Mouse (Mus musculus) urinary bladder, postnatal 4 days (tissue): ENCODE results near the gene Arpc4.

Experiments
- DNase-seq, 2 experiments: peaks; one replicate each; pipeline ENCODE4 v3.0.0; 2021 to 2022; ENCODE audit warnings: low spot score in 2 of 2

Arpc4 gene

DNA sequence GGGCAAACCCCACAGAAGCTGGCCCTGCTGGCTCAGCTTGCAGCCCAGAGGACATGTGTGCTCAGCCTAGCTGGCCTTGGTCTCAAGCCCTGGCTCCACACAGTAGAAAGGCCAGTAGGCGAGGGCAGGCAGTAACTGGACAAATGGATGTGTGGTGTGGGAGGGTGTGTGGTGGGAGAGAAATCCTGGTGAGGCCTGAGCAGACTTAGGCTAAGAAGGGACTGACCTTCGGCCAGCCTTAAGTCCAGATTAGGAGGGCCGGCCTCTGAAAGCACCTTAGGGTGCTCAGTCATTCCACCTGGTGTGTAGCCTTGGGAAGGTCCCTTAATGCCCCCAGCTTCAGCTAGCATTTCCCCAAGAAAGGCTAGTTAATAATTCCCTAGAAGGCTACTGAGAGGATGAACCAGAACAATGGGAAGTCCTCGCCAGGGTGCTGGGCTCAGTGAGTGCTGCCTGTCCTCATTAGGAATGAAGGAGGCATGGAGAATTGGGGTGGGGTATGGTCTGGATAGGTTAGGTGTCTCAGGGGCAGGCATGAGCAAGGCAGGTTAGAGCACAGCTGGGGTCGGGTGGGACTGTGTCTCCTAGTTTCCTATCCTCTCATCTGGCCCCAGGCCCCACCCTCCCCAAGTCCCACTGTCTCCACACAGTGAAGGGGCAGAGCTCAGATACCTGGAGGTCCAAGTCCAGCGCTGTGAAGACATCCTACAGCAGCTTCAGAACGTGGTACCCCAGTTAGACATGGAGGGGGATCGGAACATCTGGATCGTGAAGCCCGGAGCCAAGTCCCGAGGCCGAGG, 26.9 kb downstream of the Arpc4 start:
- no peak for DNase-seq

DNA sequence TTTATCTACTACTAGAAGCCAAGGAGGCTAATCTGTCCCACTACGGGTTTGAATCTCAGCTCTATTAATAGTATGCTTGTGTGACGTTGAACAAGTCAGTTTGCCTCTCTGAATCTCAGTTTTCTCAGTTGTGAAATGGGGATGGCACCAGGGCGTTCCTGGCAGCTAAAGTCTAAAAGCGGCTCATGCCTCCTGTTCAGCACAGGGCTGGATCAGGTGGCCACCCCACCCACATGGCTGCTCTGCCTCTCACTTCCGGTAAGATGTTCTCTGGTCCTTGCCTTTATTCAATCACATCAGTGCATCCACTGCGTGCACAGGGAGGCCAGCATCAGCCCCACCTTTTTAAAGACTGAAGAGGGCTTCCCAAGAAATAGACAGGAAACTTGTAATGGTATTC, 27.6 kb downstream of the Arpc4 start:
- no peak for DNase-seq

DNA sequence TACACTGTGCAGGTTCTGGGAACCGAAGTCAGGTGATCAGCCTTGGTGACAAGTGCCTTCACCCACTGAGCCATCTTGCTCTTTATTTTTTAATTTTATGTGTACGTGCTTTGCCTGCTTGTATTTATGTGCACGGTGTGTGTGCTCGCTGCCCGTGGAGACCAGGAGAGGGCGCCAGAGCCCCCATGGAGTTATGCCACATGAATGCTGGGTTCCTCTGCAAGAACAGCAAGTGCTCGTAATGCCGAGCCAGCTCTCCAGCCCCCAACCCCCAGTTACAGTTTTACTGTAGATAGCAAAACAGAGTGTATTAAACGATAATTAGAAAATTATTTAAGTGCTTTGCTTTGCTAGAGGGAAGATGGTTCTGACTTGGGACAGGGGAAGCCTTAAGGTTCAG, 28.8 kb downstream of the Arpc4 start:
- no peak for DNase-seq

DNA sequence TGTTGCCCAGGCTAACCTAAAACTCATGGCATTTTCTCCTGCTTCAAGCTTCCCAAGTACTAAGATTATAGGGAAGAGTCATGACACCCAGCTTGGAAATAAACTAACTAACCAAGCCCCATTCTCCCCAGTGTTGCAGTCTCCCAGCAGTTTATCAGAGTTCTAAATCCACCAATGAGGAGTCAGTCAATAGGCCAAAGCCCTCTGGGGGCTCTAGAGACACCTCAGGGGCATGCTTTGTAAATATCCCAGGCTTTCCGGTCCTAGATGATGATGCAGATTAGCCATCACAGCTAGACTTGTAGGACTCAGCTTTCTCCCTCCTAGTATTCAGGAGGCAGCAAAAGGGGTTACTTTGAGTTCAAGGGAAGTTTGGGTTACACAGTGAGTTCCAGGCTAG, 32.1 kb downstream of the Arpc4 start:
- DNase-seq = no peak

DNA sequence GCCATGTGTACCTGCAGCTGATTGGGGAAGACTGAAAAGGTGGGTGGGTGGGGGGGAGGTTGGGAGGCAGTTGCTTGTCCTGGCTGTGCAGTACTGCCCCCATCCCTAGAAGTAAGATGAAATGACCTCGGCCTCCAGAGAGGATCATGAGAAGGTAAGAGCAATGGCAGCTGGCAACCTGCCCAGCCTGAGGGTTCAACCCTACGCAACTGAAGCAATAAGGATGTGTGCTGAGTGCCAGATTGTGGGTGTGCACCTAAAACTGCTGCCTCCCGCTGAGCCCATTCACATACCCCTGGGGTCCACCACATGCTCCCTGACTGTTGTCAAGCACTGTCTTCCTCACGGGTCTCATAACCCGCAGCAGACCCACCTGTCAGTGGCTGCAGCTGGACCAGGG, 38.5 kb downstream of the Arpc4 start:
- no peak for DNase-seq

DNA sequence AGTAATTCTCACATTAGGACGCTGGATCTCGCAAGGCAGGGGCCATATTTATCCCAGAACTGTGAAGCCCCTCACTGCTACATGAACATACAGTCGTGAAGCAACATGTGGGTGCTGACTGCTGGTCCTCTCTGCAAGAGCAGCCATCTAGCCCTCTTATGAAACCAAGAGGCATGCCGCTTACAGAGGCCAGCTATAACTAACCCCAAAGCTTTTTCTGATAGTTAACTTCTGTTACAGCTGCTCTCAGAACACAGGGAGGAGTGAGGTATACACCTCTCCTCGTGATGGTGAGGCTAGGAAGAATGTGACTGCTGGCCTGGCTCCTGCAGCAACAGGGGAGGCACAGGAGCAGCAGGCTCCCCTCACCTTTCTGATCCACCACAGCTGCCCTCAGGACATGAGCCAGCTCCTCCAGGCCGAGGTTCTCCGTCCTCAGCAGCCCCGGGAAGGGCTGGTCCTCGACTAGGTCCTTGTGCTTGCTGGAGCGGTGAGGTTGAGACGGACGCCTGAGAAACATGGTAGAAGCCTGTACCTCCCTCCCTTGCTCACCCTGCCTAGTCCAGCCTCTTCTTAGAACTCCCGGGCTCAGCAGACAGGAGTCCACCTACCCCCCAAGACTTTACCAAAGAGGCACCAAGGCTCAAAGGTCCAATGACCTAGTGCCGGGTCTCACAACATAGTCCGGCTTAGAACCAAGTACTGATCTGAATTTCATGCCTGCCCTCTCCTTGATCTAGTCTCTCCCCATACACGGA, 40.7 kb downstream of the Arpc4 start:
- no peak for DNase-seq

DNA sequence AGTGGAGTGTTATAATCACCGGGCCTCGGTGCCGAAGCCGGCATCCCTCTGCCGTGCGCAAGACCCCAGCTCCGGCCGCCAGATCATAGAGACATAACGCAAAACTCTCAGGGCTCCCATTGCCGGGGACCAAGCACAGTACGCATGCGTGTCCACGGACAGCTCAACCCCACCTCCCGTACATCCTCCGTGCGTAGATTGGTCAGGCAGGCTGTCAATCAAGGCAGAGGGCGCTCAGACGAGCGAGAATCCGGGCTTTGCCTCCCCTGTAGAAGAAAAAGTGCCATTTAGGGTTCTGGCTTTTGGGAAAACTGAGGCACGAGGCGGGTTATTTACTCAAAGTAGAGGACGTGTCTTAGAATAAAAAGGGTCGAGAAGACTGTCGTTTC, 41.3 kb downstream of the Arpc4 start, which contains the start of gene Rpusd3:
TSS of gene Rpusd3 (minus strand) at position 142 of the 389 bp plus-strand sequence.
- peak; percentile 95 to 100 for DNase-seq

DNA sequence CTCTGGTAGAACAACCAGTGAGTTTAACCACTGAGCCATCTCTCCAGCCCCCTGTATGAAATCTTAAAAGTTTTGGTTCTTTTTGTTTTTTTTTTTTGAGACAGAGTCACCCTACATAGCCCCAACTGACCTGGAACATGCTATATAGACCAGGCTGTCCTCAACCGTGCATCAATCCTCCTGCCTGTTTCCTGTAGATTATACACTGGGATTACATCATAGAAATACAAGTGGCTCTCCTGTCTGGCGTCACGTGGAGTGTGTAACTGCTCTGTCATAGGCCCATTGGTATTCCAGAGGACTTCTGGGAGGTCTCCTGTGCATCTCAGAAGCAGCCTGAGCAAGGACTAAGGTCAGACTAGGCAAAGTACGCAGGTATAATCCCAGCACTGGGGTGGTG, 45.1 kb downstream of the Arpc4 start:
- DNase-seq = no peak

DNA sequence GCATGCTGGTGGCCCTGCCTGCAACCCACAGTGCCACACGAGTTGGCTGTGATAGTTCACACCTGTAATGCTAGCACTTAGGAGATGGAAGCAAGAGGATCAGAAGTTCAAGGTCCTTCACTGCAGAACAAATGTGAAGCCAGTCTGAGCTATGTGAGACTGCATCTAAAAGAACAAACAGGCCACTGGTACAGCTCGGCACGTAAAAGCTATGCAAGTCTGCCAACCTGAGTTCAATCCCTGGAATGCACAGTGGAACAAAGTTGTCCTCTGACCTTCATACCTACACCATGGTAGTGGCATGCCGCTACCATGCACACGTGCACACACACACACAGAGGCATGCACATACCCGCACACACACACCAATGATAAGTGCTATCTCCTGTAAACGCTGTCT, 46.3 kb downstream of the Arpc4 start:
- DNase-seq = no peak

DNA sequence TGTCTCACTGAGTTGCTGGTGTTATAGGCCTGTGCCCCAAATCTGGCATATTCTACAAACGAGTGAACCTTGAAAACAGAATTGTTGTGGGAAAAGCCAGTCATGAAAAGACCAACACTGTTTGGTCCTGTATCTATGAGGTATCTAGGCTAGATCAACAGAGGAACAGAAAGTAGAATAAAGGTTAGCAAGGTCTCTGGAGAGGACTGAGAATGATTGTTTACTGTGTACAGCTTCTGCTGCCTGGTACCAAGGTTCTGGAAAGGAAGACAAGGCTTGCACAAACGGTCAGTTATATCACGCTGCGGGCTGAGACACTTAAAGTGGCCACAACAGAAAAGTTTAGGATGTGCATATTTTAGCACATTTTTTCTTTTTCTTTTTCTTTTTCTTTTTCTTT, 48.8 kb downstream of the Arpc4 start:
- DNase-seq = no peak

DNA sequence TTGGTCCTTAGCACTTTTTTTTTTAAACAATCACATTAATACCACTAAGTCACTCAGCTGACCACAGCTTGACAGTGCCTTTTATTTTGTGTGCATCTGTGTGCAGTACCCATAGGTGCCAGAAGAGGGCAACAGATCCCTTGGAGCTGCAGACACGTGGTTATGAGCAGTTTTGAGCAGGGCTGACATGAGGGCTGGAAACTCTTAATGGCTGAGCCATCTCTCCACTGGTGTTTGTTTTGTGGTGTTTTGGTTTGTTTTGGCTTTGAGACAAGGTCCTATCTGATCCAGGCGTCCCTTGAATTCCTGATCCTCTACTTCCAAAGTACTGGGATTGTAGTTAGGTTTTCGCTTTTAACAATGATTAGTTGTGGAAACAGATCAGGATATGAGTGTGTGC, 49.5 kb downstream of the Arpc4 start:
- no peak for DNase-seq

DNA sequence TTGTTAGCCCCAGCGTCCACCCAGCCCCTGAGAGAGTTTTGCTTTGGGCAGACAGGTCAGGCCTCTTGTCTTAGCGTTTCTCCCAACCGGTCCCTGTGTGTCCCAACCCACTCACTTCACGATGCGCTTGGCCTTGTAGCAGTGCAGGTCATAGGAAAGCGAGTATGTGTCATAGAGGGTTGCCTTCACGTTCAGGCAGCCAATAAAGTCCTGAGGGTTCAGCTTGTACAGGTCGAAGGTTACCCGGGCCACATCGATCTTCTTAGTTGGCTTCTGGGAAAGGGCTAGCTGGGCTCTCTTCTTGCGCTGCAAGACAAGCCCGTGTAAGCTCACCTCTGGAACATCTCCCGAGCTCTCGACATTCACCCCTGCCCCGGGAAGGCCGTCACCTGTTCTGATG, 50.1 kb downstream of the Arpc4 start:
- DNase-seq = no peak

DNA sequence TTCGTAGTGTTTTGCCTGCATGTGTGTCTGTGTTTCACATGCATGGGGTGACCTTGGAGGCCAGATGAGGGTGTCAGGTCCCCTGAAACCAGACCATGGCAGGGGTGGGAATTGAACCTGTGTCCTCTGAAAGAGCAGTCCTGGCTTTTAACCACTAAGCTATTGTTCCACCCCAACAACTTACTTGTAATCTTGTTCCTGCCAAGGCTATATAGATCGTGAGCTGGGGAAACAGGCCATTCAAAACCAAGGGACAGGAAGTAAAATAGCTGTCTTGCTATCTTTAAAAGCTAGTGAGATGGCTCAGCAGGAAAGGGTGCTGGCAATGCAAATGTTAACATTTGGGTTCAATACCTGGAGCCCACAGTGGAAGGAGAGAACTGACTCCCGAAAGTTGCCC, 52.0 kb downstream of the Arpc4 start:
- no peak for DNase-seq

DNA sequence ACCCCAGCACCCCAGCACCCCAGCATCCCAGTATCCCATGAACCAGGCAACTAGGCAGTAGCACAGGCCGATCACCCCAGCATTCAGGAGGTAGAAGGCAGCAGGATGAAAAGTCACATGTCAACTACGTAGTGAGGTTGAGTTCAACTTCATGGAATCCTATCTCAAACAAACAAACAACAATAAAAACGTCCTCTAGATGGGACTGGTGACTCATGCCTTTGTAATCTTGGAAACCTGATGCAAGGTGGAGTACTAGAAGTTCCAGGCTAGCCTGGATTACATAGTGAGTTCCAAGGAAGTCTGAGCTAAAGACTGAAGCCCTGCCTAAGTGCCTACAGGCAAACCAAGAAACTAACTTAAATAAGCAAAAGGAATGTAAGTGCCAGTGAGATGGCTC, 52.9 kb downstream of the Arpc4 start:
- DNase-seq = no peak

DNA sequence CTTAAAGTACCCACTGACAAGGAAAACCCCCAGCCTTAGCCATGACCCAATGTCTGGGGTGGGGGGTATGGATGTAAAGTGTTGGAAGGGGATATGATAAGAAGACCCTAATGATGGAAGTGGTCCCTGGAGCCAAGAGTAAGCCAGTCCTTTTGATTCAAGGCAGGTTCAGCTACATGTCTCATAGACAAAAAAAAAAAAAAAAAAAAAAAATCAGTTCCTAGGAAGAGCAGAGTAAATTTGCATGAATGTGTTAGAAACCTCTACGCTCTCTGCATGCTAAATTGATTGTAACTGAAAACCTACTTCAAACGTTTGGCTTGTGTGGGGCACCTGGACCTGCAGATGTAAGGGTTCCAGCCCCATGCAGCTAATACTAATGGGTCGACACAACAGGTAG, 53.9 kb downstream of the Arpc4 start:
- DNase-seq = no peak

DNA sequence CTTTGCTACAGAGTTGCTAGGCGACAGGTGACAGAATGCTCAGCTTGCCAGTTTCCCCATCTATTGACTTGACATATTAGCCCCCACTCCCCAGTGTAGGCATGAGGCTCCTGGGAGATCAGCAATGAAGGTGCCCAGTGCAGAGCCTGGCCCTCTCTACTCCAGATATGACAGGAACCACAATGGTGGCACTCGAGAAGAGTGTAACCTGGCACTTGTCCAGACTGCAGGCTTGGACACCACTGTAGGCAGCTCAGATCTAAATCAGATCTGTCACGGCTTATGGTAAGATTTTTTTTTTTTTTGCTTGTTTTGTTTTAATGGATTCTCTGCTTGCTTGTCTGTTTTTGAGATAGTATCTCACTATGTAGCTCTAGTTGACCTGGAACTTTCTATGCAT, 55.7 kb downstream of the Arpc4 start:
- no peak for DNase-seq

DNA sequence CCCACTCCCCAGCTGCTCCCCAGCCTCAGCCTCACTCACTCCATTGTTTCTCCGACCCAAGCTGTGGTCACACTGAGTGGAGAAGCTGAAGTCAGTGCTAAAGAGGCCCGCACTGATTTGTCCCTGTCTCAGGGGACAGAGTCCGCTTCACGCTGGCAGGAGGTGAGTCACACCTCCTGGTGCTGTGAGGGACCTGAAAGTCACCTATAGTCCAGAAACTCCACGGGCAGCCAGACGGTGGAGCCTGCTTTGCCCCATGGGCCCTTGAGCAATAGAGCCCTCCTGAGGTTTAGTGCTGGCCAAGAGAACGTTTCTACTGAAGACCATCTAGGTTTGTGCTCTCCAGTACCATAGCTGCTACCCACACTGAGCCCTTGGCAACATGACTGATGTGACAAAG, 56.8 kb downstream of the Arpc4 start:
- no peak for DNase-seq

DNA sequence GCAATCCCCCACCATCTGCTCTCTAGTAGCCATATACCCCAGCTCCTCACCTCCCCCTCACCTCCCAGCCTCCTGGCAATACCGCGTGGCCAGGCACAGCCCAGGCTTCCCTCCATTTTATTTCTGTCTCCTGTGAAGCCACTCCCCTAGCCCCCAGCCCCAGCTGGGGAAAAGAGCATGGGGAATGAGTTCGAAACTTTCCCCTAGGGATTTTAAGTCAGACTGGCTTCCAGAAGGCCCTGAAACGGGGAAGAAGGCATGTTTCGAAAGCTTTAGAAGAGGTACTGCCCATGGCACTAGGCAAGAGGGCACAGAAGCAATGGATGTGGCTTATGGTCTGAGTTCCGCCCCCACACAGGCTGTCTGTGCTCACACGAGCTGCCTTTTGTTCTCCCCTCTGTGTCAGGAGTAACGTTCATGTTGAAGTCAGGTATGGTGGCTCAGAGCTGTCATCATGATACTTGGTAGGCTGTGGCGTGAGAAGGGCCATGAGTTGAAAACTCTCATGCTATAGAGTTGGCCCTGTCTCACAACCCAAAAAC, 57.8 kb downstream of the Arpc4 start, which contains the start of gene Cidec:
TSS of gene Cidec (minus strand) at position 97 of the 542 bp plus-strand sequence.
- no peak for DNase-seq

DNA sequence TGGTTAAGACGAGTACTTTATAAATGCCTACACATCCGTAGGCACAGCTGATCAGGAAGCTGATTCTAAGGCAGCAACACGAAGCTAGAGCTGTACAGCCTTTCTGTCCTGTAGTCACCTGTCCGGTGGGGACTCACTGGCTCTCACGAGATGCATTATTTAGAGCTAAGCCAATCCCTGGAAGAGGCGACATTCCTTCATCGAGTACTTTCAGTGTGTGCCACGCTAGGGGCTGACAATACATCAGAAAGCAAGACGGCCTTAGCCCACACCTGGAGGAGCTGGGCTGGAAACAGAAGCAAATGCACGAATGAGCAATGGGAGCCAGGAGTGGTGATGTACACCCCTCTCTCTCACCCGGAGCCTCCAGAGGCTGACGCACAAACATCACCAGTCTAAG, 59.2 kb downstream of the Arpc4 start:
- no peak for DNase-seq

DNA sequence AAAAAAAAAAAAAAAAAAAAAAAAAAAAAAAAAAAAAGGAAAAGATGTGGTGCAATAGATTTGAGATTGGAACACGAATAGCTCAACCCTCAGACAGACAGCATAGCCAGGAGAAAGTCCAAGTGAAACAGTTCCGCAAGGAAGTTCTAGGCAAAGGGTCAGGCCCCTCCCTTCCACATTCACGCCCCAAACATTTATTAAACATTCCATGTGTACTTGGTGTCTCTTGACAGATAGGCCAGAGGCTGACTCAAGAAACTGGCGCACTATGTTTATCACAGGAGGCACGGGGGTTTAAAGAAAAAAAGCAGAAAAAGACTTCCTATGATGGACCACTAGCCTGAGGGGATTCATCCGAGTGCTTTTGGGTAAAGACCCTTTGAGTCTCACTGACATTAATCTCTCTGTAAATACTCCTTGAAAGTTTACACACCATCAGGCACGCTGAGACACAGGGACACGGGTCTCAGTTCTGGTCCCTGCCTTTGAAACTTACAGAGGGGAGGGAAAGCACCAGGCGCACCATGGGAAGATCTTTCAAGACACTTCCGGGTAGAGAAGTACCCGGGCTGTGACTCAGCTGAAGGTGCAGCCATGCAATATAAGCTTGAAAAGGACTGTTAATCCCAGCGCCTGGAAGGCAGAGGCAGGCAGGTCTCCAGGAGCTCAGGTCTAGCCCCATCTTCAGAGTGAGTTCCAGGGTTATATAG, 61.0 kb downstream of the Arpc4 start:
- no peak for DNase-seq
